Mouse (Mus musculus) midbrain, embryonic 10.5 days (tissue): Measurements from ENCODE around the gene Tle2. TPM values are rescaled to one million over a fixed set of nuclear protein-coding genes. Genes with fewer than 3 reads are reported as not detected.

Experiments used
- DNase-seq: peaks from one replicate; pipeline ENCODE4 v3.0.0-alpha.2; 2017; ENCODE audit warnings: low spot score
- H3K27ac ChIP-seq: fragments of 300-500 bp; sonication (generic); replicated peaks from 2 replicates; pipeline ENCODE4 v1.5.1; 2016; ENCODE audit warnings: mild to moderate bottlenecking
- H3K27me3 ChIP-seq: fragments of 300-500 bp; sonication (generic); 2 replicates; pipeline ENCODE4 v1.6.1; 2016; ENCODE audit warnings: low read depth, mild to moderate bottlenecking; ENCODE audit not compliant: poor library complexity, severe bottlenecking
- H3K36me3 ChIP-seq: fragments of 300-500 bp; sonication (generic); 2 replicates; pipeline ENCODE4 v1.6.1; 2016; ENCODE audit warnings: mild to moderate bottlenecking, moderate library complexity
- H3K4me1 ChIP-seq: fragments of 300-500 bp; sonication (generic); 2 replicates; pipeline ENCODE4 v1.6.1; 2016
- H3K4me3 ChIP-seq: fragments of 300-500 bp; sonication (generic); 2 replicates; pipeline ENCODE4 v1.5.1; 2016; ENCODE audit warnings: mild to moderate bottlenecking, moderate library complexity
- H3K9me3 ChIP-seq: fragments of 300-500 bp; sonication (generic); replicated peaks from 2 replicates; pipeline ENCODE4 v1.6.1; 2016; ENCODE audit warnings: mild to moderate bottlenecking
- WGBS: fragments of 180-500 bp; shearing (Covaris S2); methylation state at CpG from one replicate; pipeline ENCODE4 v1.1.7; 2016; 5-methylcytosine and 5-hydroxymethylcytosine counted together
- polyA plus RNA-seq: library from polyadenylated mRNA; unstranded; fragments of >200 nt; fragmentation: Nextera tagmentation; extraction: Ambion mirVana; gene quantifications from 2 replicates; pipeline ENCODE4 v1.2.1, GENCODE M21; 2016

Gene Tle2
- polyA plus RNA-seq, 1 experiment from 2014 or later, result 9.7 TPM

DNA sequence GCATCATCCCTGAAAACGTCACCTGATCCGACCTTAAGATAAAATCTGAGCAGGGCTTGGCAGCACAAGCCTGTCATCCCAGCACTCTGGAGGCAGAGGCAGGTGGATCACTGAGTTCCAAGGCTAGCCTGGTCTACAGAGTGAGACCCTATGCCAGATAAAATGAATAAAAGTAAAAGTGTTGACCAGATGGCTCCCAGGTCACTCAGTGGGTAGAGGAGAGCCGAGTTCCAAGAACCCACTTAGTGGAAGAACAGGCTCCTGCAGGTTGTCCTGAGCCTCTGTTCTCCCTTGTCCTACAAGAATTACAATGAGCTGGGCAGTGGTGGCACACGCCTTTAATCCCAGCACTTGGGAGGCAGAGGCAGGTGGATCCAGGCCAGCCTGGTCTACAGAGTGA, 18.9 kb downstream of the Tle2 start:
- no peaks in the 10 kb centered on the region for H3K36me3 ChIP-seq
- peaks cover 33% of the 10 kb centered on the region for H3K4me1 ChIP-seq
- DNase-seq, result no peak
- no peaks in the 10 kb centered on the region for H3K9me3 ChIP-seq
- H3K27ac ChIP-seq, result no peak overlapping the region
- no peak overlapping the region for H3K4me3 ChIP-seq
- WGBS, result 74% methylated on average over 4 of the region's 4 CpGs
- H3K27me3 ChIP-seq, result peaks cover 100% of the 10 kb centered on the region

- Histone ChIP-seq H3K9me3 (no peaks in the 10 kb centered on the region), H3K27me3 (peaks cover 100% of the 10 kb centered on the region), H3K4me3 (no peak overlapping the region), H3K36me3 (no peaks in the 10 kb centered on the region), H3K27ac (no peak overlapping the region), H3K4me1 (peaks cover 41% of the 10 kb centered on the region)
- no peak for DNase-seq
- 77% methylated on average over 18 of the region's 18 CpGs for WGBS
These were observed 19.6 kb downstream of the Tle2 start for GRCm38 (mm10) chr10:81593935-81594334.

GRCm38 (mm10) chr10:81595599-81595998, 21.2 kb downstream of the Tle2 start:
- Histone ChIP-seq H3K27me3 (peaks cover 97% of the 10 kb centered on the region), H3K4me1 (peaks cover 49% of the 10 kb centered on the region), H3K27ac (no peak overlapping the region), H3K36me3 (no peaks in the 10 kb centered on the region), H3K9me3 (no peaks in the 10 kb centered on the region), H3K4me3 (0 out of 2 replicates have a peak overlapping the region, but pooled peaks have one; percentile 2)
- WGBS, result 47% methylated on average over 5 of the region's 5 CpGs
- no peak for DNase-seq

DNA sequence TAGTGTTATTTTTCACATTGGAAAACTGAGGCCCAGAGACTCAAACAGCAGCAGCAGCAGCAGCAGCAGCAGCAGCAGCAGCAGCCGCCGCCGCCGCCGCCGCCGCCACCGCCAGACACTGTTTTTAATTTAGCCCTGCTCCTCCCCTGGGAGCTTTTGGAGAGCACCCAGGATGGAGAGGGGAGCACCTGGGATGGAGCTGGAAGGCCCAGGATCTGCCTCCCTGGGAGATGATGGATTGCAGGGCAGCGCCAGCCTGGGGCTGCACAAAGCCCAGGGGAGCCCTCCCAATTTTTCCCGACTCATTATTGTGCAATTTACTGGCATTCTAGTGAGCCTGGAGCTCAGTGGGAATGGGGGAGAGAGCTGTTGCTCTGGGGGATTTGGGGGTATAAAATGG, 22.2 kb downstream of the Tle2 start:
- peaks cover 92% of the 10 kb centered on the region for H3K27me3 ChIP-seq
- H3K9me3 ChIP-seq, result no peaks in the 10 kb centered on the region
- peak overlapping the region; percentile 18; the same call in 1 of the 2 replicates for H3K27ac ChIP-seq
- H3K4me3 ChIP-seq, result peak overlapping the region; percentile 40
- 2% methylated on average over 10 of the region's 10 CpGs for whole genome bisulfite sequencing
- H3K36me3 ChIP-seq, result no peaks in the 10 kb centered on the region
- DNase-seq, result no peak
- peaks cover 60% of the 10 kb centered on the region for H3K4me1 ChIP-seq

GRCm38 (mm10) chr10:81597137-81597950, 23.0 kb downstream of the Tle2 start:
- no peaks in the 10 kb centered on the region for H3K9me3 ChIP-seq
- H3K27me3 ChIP-seq, result peaks cover 92% of the 10 kb centered on the region
- peaks cover 65% of the 10 kb centered on the region for H3K4me1 ChIP-seq
- 7% methylated on average over 12 of the region's 12 CpGs for WGBS
- H3K27ac ChIP-seq, result peak overlapping the region; percentile 18
- peak overlapping the region; percentile 40 for H3K4me3 ChIP-seq
- DNase-seq, result peak; percentile 50
- no peaks in the 10 kb centered on the region for H3K36me3 ChIP-seq

- 58% methylated on average over 3 of the region's 3 CpGs for WGBS
- H3K4me3 ChIP-seq, result no peak overlapping the region
These were observed 24.0 kb downstream of the Tle2 start for GRCm38 (mm10) chr10:81598342-81598741.

GRCm38 (mm10) chr10:81598871-81599270, 24.5 kb downstream of the Tle2 start:
- H3K36me3 ChIP-seq, result no peaks in the 10 kb centered on the region
- peaks cover 72% of the 10 kb centered on the region for H3K4me1 ChIP-seq
- 67% methylated on average over 6 of the region's 6 CpGs for WGBS
- H3K9me3 ChIP-seq, result no peaks in the 10 kb centered on the region
- H3K27me3 ChIP-seq, result peaks cover 80% of the 10 kb centered on the region
- H3K27ac ChIP-seq, result no peak overlapping the region
- no peak overlapping the region for H3K4me3 ChIP-seq
- no peak for DNase-seq

More at GRCm38 (mm10) chr10:81598342-81598741, 24.0 kb downstream of the Tle2 start:
- Histone ChIP-seq H3K4me1 (peaks cover 72% of the 10 kb centered on the region), H3K9me3 (no peaks in the 10 kb centered on the region), H3K36me3 (no peaks in the 10 kb centered on the region), H3K27me3 (peaks cover 84% of the 10 kb centered on the region), H3K27ac (no peak overlapping the region)
- DNase-seq, result no peak

DNA sequence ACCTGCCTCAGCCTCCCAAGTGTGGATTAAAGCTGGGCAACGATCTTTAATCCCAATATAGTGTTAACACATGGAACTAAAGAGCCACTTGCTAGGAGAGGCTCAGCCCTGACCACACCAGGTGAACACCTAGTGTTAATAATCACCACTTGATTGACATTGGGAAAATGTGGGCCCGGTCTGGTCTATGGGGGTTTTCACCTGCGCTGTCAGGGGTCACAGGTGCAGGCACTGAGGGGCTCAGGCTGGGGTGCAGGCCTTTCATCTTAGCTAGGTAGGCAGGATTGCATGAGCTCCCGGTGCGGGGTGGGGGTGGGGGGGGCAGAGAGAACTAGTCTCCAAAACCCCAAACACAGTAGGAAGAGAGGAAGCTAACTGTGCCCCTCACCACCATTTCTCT, 25.3 kb downstream of the Tle2 start:
- no peak overlapping the region for H3K4me3 ChIP-seq
- no peaks in the 10 kb centered on the region for H3K9me3 ChIP-seq
- peaks cover 78% of the 10 kb centered on the region for H3K27me3 ChIP-seq
- 80% methylated on average over 5 of the region's 5 CpGs for WGBS
- DNase-seq, result no peak
- H3K27ac ChIP-seq, result no peak overlapping the region
- peaks cover 72% of the 10 kb centered on the region for H3K4me1 ChIP-seq
- no peaks in the 10 kb centered on the region for H3K36me3 ChIP-seq

GRCm38 (mm10) chr10:81600096-81600495, 25.7 kb downstream of the Tle2 start:
- 59% methylated on average over 10 of the region's 10 CpGs for WGBS
- DNase-seq, result no peak
- no peak overlapping the region for H3K27ac ChIP-seq
- H3K27me3 ChIP-seq, result peaks cover 74% of the 10 kb centered on the region
- no peaks in the 10 kb centered on the region for H3K36me3 ChIP-seq
- H3K4me1 ChIP-seq, result peaks cover 74% of the 10 kb centered on the region
- H3K4me3 ChIP-seq, result no peak overlapping the region
- H3K9me3 ChIP-seq, result no peaks in the 10 kb centered on the region

- H3K27ac ChIP-seq, result peak within 1 kb of the TSS; percentile 72
- no peaks in the 10 kb centered on the region for H3K9me3 ChIP-seq
- peak within 1 kb of the TSS; percentile 40 for H3K4me3 ChIP-seq
- peak; percentile 99 for DNase-seq
- no peaks in the 10 kb centered on the region for H3K36me3 ChIP-seq
- H3K27me3 ChIP-seq, result peaks cover 67% of the 10 kb centered on the region
- H3K4me1 ChIP-seq, result peaks cover 74% of the 10 kb centered on the region
- WGBS, result under 1% methylated on average over 28 of the region's 28 CpGs
These were observed 26.4 kb downstream of the Tle2 start, which contains the start of gene Tle6 for GRCm38 (mm10) chr10:81600738-81601203. TSS of gene Tle6 (minus strand) at chr10:81601073.

GRCm38 (mm10) chr10:81601396-81601905, 27.1 kb downstream of the Tle2 start:
- Histone ChIP-seq H3K4me1 (peaks cover 70% of the 10 kb centered on the region), H3K27ac (0 out of 2 replicates have a peak overlapping the region, but pooled peaks have one; percentile 4), H3K27me3 (peaks cover 60% of the 10 kb centered on the region), H3K4me3 (peak overlapping the region; percentile 40), H3K9me3 (no peaks in the 10 kb centered on the region), H3K36me3 (no peaks in the 10 kb centered on the region)
- WGBS, result 16% methylated on average over 7 of the region's 7 CpGs
- no peak for DNase-seq

DNA sequence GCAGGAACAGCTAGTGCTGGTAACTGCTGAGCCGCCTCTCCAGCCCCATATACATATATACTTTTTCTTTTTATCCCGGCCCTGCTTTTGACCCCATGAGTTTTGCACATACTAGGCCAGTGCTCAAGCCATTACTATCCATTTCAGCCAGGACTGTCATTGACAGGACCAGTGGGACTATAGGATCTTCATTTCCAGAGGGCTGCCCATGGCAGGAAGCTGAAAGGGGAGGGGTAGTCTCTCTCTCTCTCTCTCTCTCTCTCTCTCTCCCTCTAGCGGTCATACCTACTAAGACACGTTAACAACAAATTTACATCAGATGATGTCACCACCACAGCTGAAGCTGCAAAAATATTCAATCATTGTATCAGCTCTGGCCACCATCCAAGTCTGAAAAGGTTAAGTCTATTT, 28.4 kb downstream of the Tle2 start:
- peaks cover 47% of the 10 kb centered on the region for H3K27me3 ChIP-seq
- H3K36me3 ChIP-seq, result no peaks in the 10 kb centered on the region; the same call in 1 of the 2 replicates
- no peaks in the 10 kb centered on the region for H3K9me3 ChIP-seq
- DNase-seq, result peak; percentile 46
- no peak overlapping the region for H3K27ac ChIP-seq
- 25% methylated on average over 4 of the region's 4 CpGs for WGBS
- peaks cover 65% of the 10 kb centered on the region for H3K4me1 ChIP-seq
- no peak overlapping the region for H3K4me3 ChIP-seq
